Mouse (Mus musculus): ENCODE measurements around the gene Ttc7. TPM values are rescaled to one million over a fixed set of nuclear protein-coding genes. Genes with fewer than 3 reads are reported as not detected.

The Ttc7 gene
- polyA plus RNA-seq, 1 experiment, result 6.3 TPM

- H3K4me3 ChIP-seq (replicated peaks; ENCODE audit: insufficient read depth, low read depth, low read length), result peak overlapping the region; percentile 49
- no peaks in the 10 kb centered on the region; the same call in 1 of the 2 replicates for H3K4me1 ChIP-seq (ENCODE audit: control insufficient read depth, insufficient read depth, low read length)
- WGBS, result 1% methylated on average over 56 of the region's 56 CpGs
- no peaks in the 10 kb centered on the region for H3K27me3 ChIP-seq (ENCODE audit: control insufficient read depth, insufficient read depth, low read length)
- no peak overlapping the region for H3K27ac ChIP-seq (ENCODE audit: insufficient read depth, low read length)
- TF ChIP-seq POLR2A (IDR thresholded peaks at IDR 0.05; ENCODE audit: borderline replicate concordance, insufficient read depth, low read length) (no peak), CTCF (IDR thresholded peaks at IDR 0.05; ENCODE audit: borderline replicate concordance, insufficient read depth, low read depth, low read length) (no peak)
- peak; percentile 47 to 60 for DNase-seq
These were observed 519 bp downstream of the Ttc7 start for GRCm38 (mm10) chr17:87283055-87283754.

- WGBS, result 36% methylated on average over 21 of the region's 21 CpGs
- TF ChIP-seq POLR2A (IDR thresholded peaks at IDR 0.05; ENCODE audit: borderline replicate concordance, insufficient read depth, low read length) (no peak), CTCF (IDR thresholded peaks at IDR 0.05; ENCODE audit: borderline replicate concordance, insufficient read depth, low read depth, low read length) (no peak)
- H3K4me3 ChIP-seq (replicated peaks; ENCODE audit: insufficient read depth, low read depth, low read length), result peak overlapping the region; percentile 49
- H3K27ac ChIP-seq (ENCODE audit: insufficient read depth, low read length), result no peak overlapping the region
- no peaks in the 10 kb centered on the region; the same call in 1 of the 2 replicates for H3K4me1 ChIP-seq (ENCODE audit: control insufficient read depth, insufficient read depth, low read length)
- H3K27me3 ChIP-seq (ENCODE audit: control insufficient read depth, insufficient read depth, low read length), result no peaks in the 10 kb centered on the region
- no peak for DNase-seq
These were observed 1.2 kb downstream of the Ttc7 start for GRCm38 (mm10) chr17:87283755-87284481.

- Histone ChIP-seq H3K27ac (ENCODE audit: insufficient read depth, low read length) (no peak overlapping the region), H3K27me3 (ENCODE audit: control insufficient read depth, insufficient read depth, low read length) (no peaks in the 10 kb centered on the region), H3K4me1 (ENCODE audit: control insufficient read depth, insufficient read depth, low read length) (no peaks in the 10 kb centered on the region; the same call in 1 of the 2 replicates), H3K4me3 (replicated peaks; ENCODE audit: insufficient read depth, low read depth, low read length) (no peak overlapping the region)
- WGBS, result 88% methylated on average over 7 of the region's 7 CpGs
- DNase-seq, result peak in 1 of 2 experiments; percentile 19
- TF ChIP-seq POLR2A (IDR thresholded peaks at IDR 0.05; ENCODE audit: borderline replicate concordance, insufficient read depth, low read length) (no peak), CTCF (IDR thresholded peaks at IDR 0.05; ENCODE audit: borderline replicate concordance, insufficient read depth, low read depth, low read length) (no peak)
These were observed 1.9 kb downstream of the Ttc7 start for GRCm38 (mm10) chr17:87284482-87285040.

GRCm38 (mm10) chr17:87285731-87286465 is 3.2 kb downstream of the Ttc7 start:
- no peaks in the 10 kb centered on the region for H3K27me3 ChIP-seq (ENCODE audit: control insufficient read depth, insufficient read depth, low read length)
- no peaks in the 10 kb centered on the region; the same call in 1 of the 2 replicates for H3K4me1 ChIP-seq (ENCODE audit: control insufficient read depth, insufficient read depth, low read length)
- no peak for DNase-seq
- no peak overlapping the region for H3K4me3 ChIP-seq (replicated peaks; ENCODE audit: insufficient read depth, low read depth, low read length)
- WGBS, result 83% methylated on average over 23 of the region's 23 CpGs
- no peak overlapping the region for H3K27ac ChIP-seq (ENCODE audit: insufficient read depth, low read length)
- TF ChIP-seq CTCF (IDR thresholded peaks at IDR 0.05; ENCODE audit: borderline replicate concordance, insufficient read depth, low read depth, low read length) (no peak), POLR2A (IDR thresholded peaks at IDR 0.05; ENCODE audit: borderline replicate concordance, insufficient read depth, low read length) (no peak)

GRCm38 (mm10) chr17:87286481-87287143 is 3.9 kb downstream of the Ttc7 start:
- H3K27ac ChIP-seq (ENCODE audit: insufficient read depth, low read length), result no peak overlapping the region
- H3K4me3 ChIP-seq (replicated peaks; ENCODE audit: insufficient read depth, low read depth, low read length), result no peak overlapping the region
- no peaks in the 10 kb centered on the region for H3K27me3 ChIP-seq (ENCODE audit: control insufficient read depth, insufficient read depth, low read length)
- no peaks in the 10 kb centered on the region; the same call in 1 of the 2 replicates for H3K4me1 ChIP-seq (ENCODE audit: control insufficient read depth, insufficient read depth, low read length)
- no peak for DNase-seq
- WGBS, result 89% methylated on average over 8 of the region's 8 CpGs
- TF ChIP-seq POLR2A (IDR thresholded peaks at IDR 0.05; ENCODE audit: borderline replicate concordance, insufficient read depth, low read length) (no peak), CTCF (IDR thresholded peaks at IDR 0.05; ENCODE audit: borderline replicate concordance, insufficient read depth, low read depth, low read length) (no peak)

- no peak for DNase-seq
- H3K4me3 ChIP-seq (replicated peaks; ENCODE audit: insufficient read depth, low read depth, low read length), result no peak overlapping the region
- H3K27me3 ChIP-seq (ENCODE audit: control insufficient read depth, insufficient read depth, low read length), result no peaks in the 10 kb centered on the region
- WGBS, result 90% methylated on average over 8 of the region's 8 CpGs
- TF ChIP-seq POLR2A (IDR thresholded peaks at IDR 0.05; ENCODE audit: borderline replicate concordance, insufficient read depth, low read length) (no peak), CTCF (IDR thresholded peaks at IDR 0.05; ENCODE audit: borderline replicate concordance, insufficient read depth, low read depth, low read length) (no peak)
- H3K4me1 ChIP-seq (ENCODE audit: control insufficient read depth, insufficient read depth, low read length), result no peaks in the 10 kb centered on the region; the same call in 1 of the 2 replicates
- no peak overlapping the region for H3K27ac ChIP-seq (ENCODE audit: insufficient read depth, low read length)
These were observed 4.6 kb downstream of the Ttc7 start for GRCm38 (mm10) chr17:87287197-87287777.

Data from cerebellum, adult 2 months (tissue).